Mouse (Mus musculus) erythroid progenitor cell, adult 5-6 weeks (primary cell): Measurements from ENCODE around the gene Gfra4. TPM values are rescaled to one million over a fixed set of nuclear protein-coding genes. Genes with fewer than 3 reads are reported as not detected.
"Not testable (repeated sequence)": the region's sequence is repeated elsewhere in the genome, so short reads cannot be mapped to it uniquely, and the experiment has no call there.

ENCODE experiments used
- ATAC-seq: replicated peaks from 2 replicates; pipeline ENCODE4 v1.8.0; 2016; ENCODE audit warnings: moderate number of reproducible peaks, mild to moderate bottlenecking, moderate TSS enrichment, inconsistent platforms; ENCODE audit not compliant: poor library complexity, low FRiP score, severe bottlenecking
- total RNA-seq, 2 experiments: library from RNA; stranded (forward) in 1 of 2; stranded (reverse) in 1 of 2; fragments of 150-400 nt in 1 of 2; fragments of 186-747, 209-891 nt in 1 of 2; gene quantifications; 2 replicates each; pipeline versions ENCODE4 v1.2.3 to v1.2.4; 2015 to 2017; ENCODE audit warnings: low replicate concordance in 2 of 2

Gene Gfra4
- total RNA-seq, 2 experiments from 2014 or later: 1.3 TPM; not detected in 1

- peak; percentile 58 for ATAC-seq
Measured at GRCm38 (mm10) chr2:131053851-131054645, 11.2 kb upstream of the Gfra4 start.

GRCm38 (mm10) chr2:131052862-131053418, 10.1 kb upstream of the Gfra4 start:
- ATAC-seq: peak; percentile 52

GRCm38 (mm10) chr2:131052043-131052442, 9.2 kb upstream of the Gfra4 start:
- ATAC-seq: peak; percentile 31

- peak; percentile 30 for ATAC-seq
Measured at GRCm38 (mm10) chr2:131046025-131046424, 3.1 kb upstream of the Gfra4 start.

- peak; percentile 70 for ATAC-seq
Measured at GRCm38 (mm10) chr2:131044989-131045720, 2.3 kb upstream of the Gfra4 start.

- ATAC-seq: no peak
Measured at GRCm38 (mm10) chr2:131044354-131044852, 1.5 kb upstream of the Gfra4 start.

- ATAC-seq: no peak
Measured at GRCm38 (mm10) chr2:131040854-131041825, 1.7 kb downstream of the Gfra4 start.

GRCm38 (mm10) chr2:131038675-131039074, 4.2 kb downstream of the Gfra4 start:
- no peak for ATAC-seq

GRCm38 (mm10) chr2:131038197-131038596, 4.7 kb downstream of the Gfra4 start:
- ATAC-seq: no peak

GRCm38 (mm10) chr2:131037226-131037990, 5.5 kb downstream of the Gfra4 start:
- no peak for ATAC-seq

- ATAC-seq: no peak
Measured at GRCm38 (mm10) chr2:131036757-131037156, 6.1 kb downstream of the Gfra4 start.

GRCm38 (mm10) chr2:131036343-131036742, 6.5 kb downstream of the Gfra4 start:
- no peak for ATAC-seq

- not testable (repeated sequence) for ATAC-seq
Measured at GRCm38 (mm10) chr2:131031406-131031805, 11.5 kb downstream of the Gfra4 start.

- ATAC-seq: no peak
Measured at GRCm38 (mm10) chr2:131030998-131031397, 11.9 kb downstream of the Gfra4 start.

GRCm38 (mm10) chr2:131030561-131030960, 12.3 kb downstream of the Gfra4 start:
- no peak for ATAC-seq

- ATAC-seq: no peak
Measured at GRCm38 (mm10) chr2:131029065-131029935, 13.6 kb downstream of the Gfra4 start.

- ATAC-seq: no peak
Measured at GRCm38 (mm10) chr2:131026941-131027340, 15.9 kb downstream of the Gfra4 start.

GRCm38 (mm10) chr2:131025230-131025629, 17.7 kb downstream of the Gfra4 start:
- ATAC-seq: no peak
